Mouse (Mus musculus) lung, adult 2 months (tissue): ENCODE measurements around the gene Serpina3k.

Experiments used
- CTCF ChIP-seq: fragments of 200-500 bp; IDR thresholded peaks from 2 replicates; pipeline ENCODE4 v1.5.1; 2011; ENCODE audit warnings: mild to moderate bottlenecking, low read length, control low read depth; ENCODE audit not compliant: insufficient read depth
- POLR2A ChIP-seq: fragments of 200-500 bp; IDR thresholded peaks from 2 replicates; pipeline ENCODE4 v1.6.1; 2011; ENCODE audit warnings: low read depth, mild to moderate bottlenecking, control low read depth, low read length, borderline replicate concordance; ENCODE audit errors: extremely low read depth

DNA sequence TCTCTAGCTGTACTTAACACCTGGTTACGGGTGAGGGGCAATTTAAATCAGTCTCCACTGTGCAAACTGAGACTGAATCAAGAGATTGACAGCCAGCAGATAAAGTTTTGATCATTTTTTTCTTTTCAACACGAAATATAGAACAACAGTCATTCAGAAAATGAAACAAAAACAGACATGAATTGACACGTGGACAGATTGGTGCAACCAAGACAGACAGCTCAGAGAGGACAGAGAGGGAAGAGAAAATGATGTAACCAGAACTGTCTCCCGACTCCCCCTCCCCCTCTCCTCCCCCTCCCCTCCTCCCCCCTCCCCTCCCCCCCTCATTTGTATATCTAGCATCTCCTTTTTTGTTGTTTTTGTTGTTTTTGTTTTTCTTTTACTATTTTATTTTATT, 48.4 kb upstream of the Serpina3k start:
- TF ChIP-seq CTCF (no peak), POLR2A (no peak)
